Mouse (Mus musculus) cerebellum, adult 2 months (tissue): ENCODE measurements around the gene 1700001C02Rik. TPM values are rescaled to one million over a fixed set of nuclear protein-coding genes. Genes with fewer than 3 reads are reported as not detected.
A peak's percentile ranks its signal among the peaks of the same experiment; 100 is the strongest.

ENCODE experiments used
- DNase-seq, 2 experiments: peaks; one replicate each; pipeline ENCODE4 v3.0.0; 2021
- H3K27ac ChIP-seq: fragments of 200-500 bp; 2 replicates; pipeline ENCODE4 v1.5.1; 2012; ENCODE audit warnings: low read length, control low read depth, inconsistent platforms; ENCODE audit not compliant: insufficient read depth
- H3K27me3 ChIP-seq: fragments of 200-500 bp; 2 replicates; pipeline ENCODE4 v1.6.1; 2012; ENCODE audit warnings: inconsistent platforms, mild to moderate bottlenecking, low read length, moderate library complexity; ENCODE audit not compliant: control insufficient read depth, insufficient read depth
- H3K4me1 ChIP-seq: fragments of 200-500 bp; 2 replicates; pipeline ENCODE4 v1.6.1; 2011; ENCODE audit warnings: low read length; ENCODE audit not compliant: control insufficient read depth, insufficient read depth
- H3K4me3 ChIP-seq: fragments of 200-500 bp; replicated peaks from 2 replicates; pipeline ENCODE3; 2011; ENCODE audit warnings: mild to moderate bottlenecking, low read depth, low read length, control low read depth; ENCODE audit not compliant: insufficient read depth
- CTCF ChIP-seq: fragments of 200-500 bp; IDR thresholded peaks from 2 replicates; pipeline ENCODE4 v1.5.1; 2011; ENCODE audit warnings: low read depth, mild to moderate bottlenecking, control low read depth, low read length, moderate library complexity, borderline replicate concordance; ENCODE audit not compliant: insufficient read depth
- POLR2A ChIP-seq: fragments of 200-500 bp; IDR thresholded peaks from 2 replicates; pipeline ENCODE4 v1.6.1; 2011; ENCODE audit warnings: low read length, control low read depth, borderline replicate concordance; ENCODE audit not compliant: insufficient read depth
- WGBS: fragments of 180-500 bp; shearing (Covaris S2); methylation state at CpG from one replicate; pipeline ENCODE4 v1.1.7; 2018; 5-methylcytosine and 5-hydroxymethylcytosine counted together
- polyA plus RNA-seq: library from polyadenylated mRNA; depleted of rRNA; stranded (reverse); fragments of >200 nt; gene quantifications from 2 replicates; pipeline ENCODE4 v1.2.3, GENCODE M21; 2012

Gene 1700001C02Rik
- polyA plus RNA-seq, 1 experiment, result 0.52 TPM

- TF ChIP-seq POLR2A, result no peak
- TF ChIP-seq CTCF, result peak; percentile 81
- WGBS, result 20% methylated on average over 5 of the region's 5 CpGs
- Histone ChIP-seq H3K4me1 (peaks cover 10% of the 10 kb centered on the region; the same call in 1 of the 2 replicates), H3K27ac (no peak overlapping the region), H3K4me3 (no peak overlapping the region), H3K27me3 (no peaks in the 10 kb centered on the region)
- DNase-seq, result peak; percentile 63 to 76
Measured at GRCm38 (mm10) chr5:30482319-30482718, 16.5 kb downstream of the 1700001C02Rik start.

GRCm38 (mm10) chr5:30483533-30483932, 17.7 kb downstream of the 1700001C02Rik start:
- Histone ChIP-seq H3K4me3 (no peak overlapping the region), H3K27me3 (no peaks in the 10 kb centered on the region), H3K4me1 (peaks cover 10% of the 10 kb centered on the region; the same call in 1 of the 2 replicates), H3K27ac (no peak overlapping the region)
- peak in 1 of 2 experiments; percentile 43 for DNase-seq
- TF ChIP-seq POLR2A (no peak), CTCF (no peak)
- WGBS, result 29% methylated on average over 8 of the region's 8 CpGs

- DNase-seq, result no peak
- Histone ChIP-seq H3K4me1 (peaks cover 10% of the 10 kb centered on the region; the same call in 1 of the 2 replicates), H3K27ac (no peak overlapping the region), H3K27me3 (no peaks in the 10 kb centered on the region), H3K4me3 (no peak overlapping the region)
- WGBS, result 69% methylated on average over 5 of the region's 5 CpGs
- no peak for TF ChIP-seq CTCF
- TF ChIP-seq POLR2A, result no peak
Measured at GRCm38 (mm10) chr5:30484591-30484990, 18.7 kb downstream of the 1700001C02Rik start.

GRCm38 (mm10) chr5:30485136-30485535, 19.3 kb downstream of the 1700001C02Rik start:
- peaks cover 10% of the 10 kb centered on the region; the same call in 1 of the 2 replicates for H3K4me1 ChIP-seq
- H3K4me3 ChIP-seq, result no peak overlapping the region
- 50% methylated on average over 6 of the region's 6 CpGs for WGBS
- TF ChIP-seq CTCF (no peak), POLR2A (no peak)
- no peak for DNase-seq
- H3K27ac ChIP-seq, result no peak overlapping the region
- H3K27me3 ChIP-seq, result no peaks in the 10 kb centered on the region

- H3K27ac ChIP-seq, result no peak overlapping the region
Measured at GRCm38 (mm10) chr5:30490215-30490614, 24.4 kb downstream of the 1700001C02Rik start.

GRCm38 (mm10) chr5:30490845-30491244, 25.0 kb downstream of the 1700001C02Rik start:
- no peaks in the 10 kb centered on the region for H3K4me1 ChIP-seq
- H3K27ac ChIP-seq, result no peak overlapping the region
- H3K27me3 ChIP-seq, result no peaks in the 10 kb centered on the region
- TF ChIP-seq CTCF (no peak), POLR2A (no peak)
- DNase-seq, result no peak
- 39% methylated on average over 5 of the region's 5 CpGs for WGBS
- no peak overlapping the region for H3K4me3 ChIP-seq

More at GRCm38 (mm10) chr5:30490215-30490614, 24.4 kb downstream of the 1700001C02Rik start:
- Histone ChIP-seq H3K4me1 (no peaks in the 10 kb centered on the region), H3K27me3 (no peaks in the 10 kb centered on the region), H3K4me3 (no peak overlapping the region)
- DNase-seq, result no peak
- TF ChIP-seq CTCF (no peak), POLR2A (no peak)

GRCm38 (mm10) chr5:30493723-30494122, 27.9 kb downstream of the 1700001C02Rik start:
- no peak for TF ChIP-seq POLR2A
- TF ChIP-seq CTCF, result no peak
- WGBS, result 65% methylated on average over 7 of the region's 7 CpGs
- no peaks in the 10 kb centered on the region for H3K27me3 ChIP-seq
- no peak overlapping the region for H3K4me3 ChIP-seq
- H3K27ac ChIP-seq, result no peak overlapping the region
- no peak for DNase-seq
- no peaks in the 10 kb centered on the region for H3K4me1 ChIP-seq

- Histone ChIP-seq H3K27ac (no peak overlapping the region), H3K4me3 (no peak overlapping the region), H3K27me3 (no peaks in the 10 kb centered on the region), H3K4me1 (no peaks in the 10 kb centered on the region)
- no peak for TF ChIP-seq POLR2A
- no peak for TF ChIP-seq CTCF
- 82% methylated on average over 7 of the region's 7 CpGs for WGBS
- DNase-seq, result no peak
Measured at GRCm38 (mm10) chr5:30494606-30495005, 28.8 kb downstream of the 1700001C02Rik start.
